ENCODE assay signal across 8 mouse cellular contexts in the genomic region with DNA sequence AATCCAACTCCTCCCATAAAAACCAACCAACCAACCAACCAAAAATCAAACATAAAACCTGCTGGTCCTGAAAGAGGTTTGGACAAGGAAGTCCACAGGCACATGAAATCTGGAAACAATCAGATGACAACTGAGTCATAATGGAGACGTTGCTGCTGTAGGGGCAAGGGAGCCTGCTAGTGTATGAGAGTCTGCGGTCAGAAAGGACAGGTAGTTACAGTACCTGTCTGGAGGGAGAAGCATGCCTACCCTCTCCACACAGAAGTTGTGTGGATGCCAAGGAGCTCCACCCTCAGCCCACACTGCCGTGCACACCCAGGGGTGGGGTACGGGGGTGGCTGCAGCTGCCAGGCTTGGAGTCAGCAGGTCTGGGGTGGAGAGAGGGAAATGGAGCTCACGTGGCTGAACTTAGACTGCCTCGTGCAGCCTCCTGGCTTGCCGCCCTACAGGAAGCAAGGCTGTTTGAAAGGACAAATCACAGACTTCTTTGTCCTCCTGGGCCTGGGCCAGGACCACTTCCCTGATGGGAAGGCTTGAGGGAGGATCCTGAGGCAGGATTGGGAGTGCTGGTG. TPM values are rescaled to one million over a fixed set of nuclear protein-coding genes. Genes with fewer than 3 reads are reported as not detected.
DNase-seq lines count a peak whose midpoint lies in the region; ATAC-seq and TF ChIP-seq lines count a peak whose summit lies in the region.

No protein-coding gene starts in this region.

- no peaks in the 10 kb centered on the region for H3K36me3 ChIP-seq in intestine, postnatal 0 days (ENCODE audit: control insufficient read depth, insufficient read depth)
- H3K36me3 ChIP-seq in stomach, embryonic 15.5 days: peaks cover 6% of the 10 kb centered on the region

- no peak overlapping the region for H3K4me3 ChIP-seq in intestine, postnatal 0 days (ENCODE audit: low read depth, low read length)
- H3K4me3 ChIP-seq in stomach, embryonic 15.5 days (replicated peaks): no peak overlapping the region; the same call in 1 of the 2 replicates

- peak overlapping the region; percentile 87 for H3K27ac ChIP-seq in intestine, postnatal 0 days (ENCODE audit: low read depth, low read length)
- H3K27ac ChIP-seq in stomach, embryonic 15.5 days: peak overlapping the region; percentile 96

- no peaks in the 10 kb centered on the region for H3K9me3 ChIP-seq in intestine, postnatal 0 days (ENCODE audit: control insufficient read depth)
- H3K9me3 ChIP-seq in stomach, embryonic 15.5 days: no peaks in the 10 kb centered on the region

- H3K9ac ChIP-seq in intestine, postnatal 0 days (ENCODE audit: low read depth, low read length): 0 out of 2 replicates have a peak overlapping the region, but pooled peaks have one; percentile 18
- H3K9ac ChIP-seq in stomach, embryonic 15.5 days: no peak overlapping the region

- no peak; the same call in 1 of the 2 replicates for TF ChIP-seq CTCF in intestine, postnatal 0 days (IDR thresholded peaks at IDR 0.05; ENCODE audit: low read depth)

- ATAC-seq in cerebellum, adult (ENCODE audit: insufficient number of reproducible peaks, low FRiP score, low TSS enrichment): no peak
- ATAC-seq in intestine, postnatal 0 days: peak; percentile 95
- ATAC-seq in megakaryocyte, adult 5-6 weeks (ENCODE audit: poor library complexity, severe bottlenecking): peak; percentile 70
- peak; percentile 86 for ATAC-seq in stomach, embryonic 15.5 days (ENCODE audit: insufficient read depth, low FRiP score, low read depth)

- peak; percentile 21 to 29 for DNase-seq in cerebellum, adult 18-20 months
- DNase-seq in brain, adult 2 months (ENCODE audit: low read depth, low spot score): peak; percentile 95
- DNase-seq in gastrocnemius, postnatal 14 days: peak; percentile 97
- peak; percentile 54 to 95 for DNase-seq in left cerebral cortex, postnatal 10 days (ENCODE audit: extremely low spot score in 1 of 2, low spot score in 2 of 2)

- peaks cover 12% of the 10 kb centered on the region for H3K4me1 ChIP-seq in intestine, postnatal 0 days (replicated peaks; ENCODE audit: control insufficient read depth, insufficient read depth, low read length)
- H3K4me1 ChIP-seq in stomach, embryonic 15.5 days: peaks cover 22% of the 10 kb centered on the region

- intact Hi-C loops in gastrocnemius, postnatal 14 days (cut with DNase I; ENCODE audit: low total_unique reads): no loop called here
- intact Hi-C loops in left cerebral cortex, postnatal 10 days (cut with DNase I): no loop called here

- no peaks in the 10 kb centered on the region for H3K27me3 ChIP-seq in intestine, postnatal 0 days (replicated peaks; ENCODE audit: control insufficient read depth, insufficient read depth, low read length)
- no peaks in the 10 kb centered on the region for H3K27me3 ChIP-seq in stomach, embryonic 15.5 days (replicated peaks)

- peak overlapping the region; percentile 25; the same call in 1 of the 2 replicates for H3K4me2 ChIP-seq in intestine, postnatal 0 days (replicated peaks; ENCODE audit: low read depth)
- H3K4me2 ChIP-seq in stomach, embryonic 15.5 days: peak overlapping the region; percentile 44

- 7% methylated on average over 7 of the region's 7 CpGs for WGBS in intestine, postnatal 0 days
- whole genome bisulfite sequencing in stomach, embryonic 15.5 days: 28% methylated on average over 7 of the region's 7 CpGs

RNA-seq across cellular contexts. Expression of gene Ap5s1, which starts 2.4 kb away (rescaled TPM):
- 10 to 100 TPM; 14.9 to 17.4 TPM for total RNA-seq in gastrocnemius, postnatal 14 days (2021)
- 37.3 and 37.5 TPM in 2 replicates for polyA plus RNA-seq in intestine, postnatal 0 days (2015; fragmentation: Nextera tagmentation; extraction: Ambion mirVana)
- 10 to 100 TPM; 21.2 to 23.6 TPM for total RNA-seq in left cerebral cortex, postnatal 10 days (2021)
- 13.6 and 14.0 TPM in 2 replicates for total RNA-seq in megakaryocyte, adult 5-6 weeks (2015)
- total RNA-seq in megakaryocyte, adult 5-6 weeks (2017): 8.4 and 13.5 TPM in 2 replicates
- polyA plus RNA-seq in stomach, embryonic 15.5 days (2015; fragmentation: Nextera tagmentation; extraction: Ambion mirVana): 23.2 and 23.7 TPM in 2 replicates

RNA-seq across cellular contexts. Expression of gene Spef1, which starts 17.4 kb away (rescaled TPM):
- 1 to 10 TPM; 2.5 to 2.9 TPM for total RNA-seq in gastrocnemius, postnatal 14 days (2021)
- 2.0 and 2.1 TPM in 2 replicates for polyA plus RNA-seq in intestine, postnatal 0 days (2015; fragmentation: Nextera tagmentation; extraction: Ambion mirVana)
- total RNA-seq in left cerebral cortex, postnatal 10 days (2021): 10 to 100 TPM; 17.4 to 18.6 TPM
- 1.5 and 1.8 TPM in 2 replicates for total RNA-seq in megakaryocyte, adult 5-6 weeks (2015)
- 2.4 and 3.3 TPM in 2 replicates for total RNA-seq in megakaryocyte, adult 5-6 weeks (2017)
- 5.7 TPM in 2 replicates for polyA plus RNA-seq in stomach, embryonic 15.5 days (2015; fragmentation: Nextera tagmentation; extraction: Ambion mirVana)

RNA-seq across cellular contexts. Expression of gene Cdc25b, which starts 17.7 kb away (rescaled TPM):
- total RNA-seq in gastrocnemius, postnatal 14 days (2021): 1 to 10 TPM; 4.7 to 5.4 TPM
- 10.9 and 12.4 TPM in 2 replicates for polyA plus RNA-seq in intestine, postnatal 0 days (2015; fragmentation: Nextera tagmentation; extraction: Ambion mirVana)
- 10 to 100 TPM; 17.0 to 17.2 TPM for total RNA-seq in left cerebral cortex, postnatal 10 days (2021)
- total RNA-seq in megakaryocyte, adult 5-6 weeks (2015): 21.5 and 25.5 TPM in 2 replicates
- total RNA-seq in megakaryocyte, adult 5-6 weeks (2017): 29.1 and 35.0 TPM in 2 replicates
- 57.6 and 62.6 TPM in 2 replicates for polyA plus RNA-seq in stomach, embryonic 15.5 days (2015; fragmentation: Nextera tagmentation; extraction: Ambion mirVana)

RNA-seq across cellular contexts. Expression of gene Cenpb, which starts 24.6 kb away (rescaled TPM):
- total RNA-seq in gastrocnemius, postnatal 14 days (2021): 10 to 100 TPM; 49.6 to 50.8 TPM
- polyA plus RNA-seq in intestine, postnatal 0 days (2015; fragmentation: Nextera tagmentation; extraction: Ambion mirVana): 15.9 and 17.4 TPM in 2 replicates
- 10 to 100 TPM; 93.6 to 97.1 TPM for total RNA-seq in left cerebral cortex, postnatal 10 days (2021)
- 7.7 and 8.7 TPM in 2 replicates for total RNA-seq in megakaryocyte, adult 5-6 weeks (2015)
- 15.6 and 16.8 TPM in 2 replicates for total RNA-seq in megakaryocyte, adult 5-6 weeks (2017)
- polyA plus RNA-seq in stomach, embryonic 15.5 days (2015; fragmentation: Nextera tagmentation; extraction: Ambion mirVana): 15.4 and 16.4 TPM in 2 replicates

RNA-seq across cellular contexts. Expression of gene Mavs, which starts 29.4 kb away (rescaled TPM):
- 10 to 100 TPM; 32.4 to 33.3 TPM for total RNA-seq in gastrocnemius, postnatal 14 days (2021)
- 27.2 and 28.5 TPM in 2 replicates for polyA plus RNA-seq in intestine, postnatal 0 days (2015; fragmentation: Nextera tagmentation; extraction: Ambion mirVana)
- total RNA-seq in left cerebral cortex, postnatal 10 days (2021): 1 to 10 TPM; 4.4 to 4.9 TPM
- 17.3 and 20.8 TPM in 2 replicates for total RNA-seq in megakaryocyte, adult 5-6 weeks (2015)
- 14.4 and 14.8 TPM in 2 replicates for total RNA-seq in megakaryocyte, adult 5-6 weeks (2017)
- 19.6 and 20.5 TPM in 2 replicates for polyA plus RNA-seq in stomach, embryonic 15.5 days (2015; fragmentation: Nextera tagmentation; extraction: Ambion mirVana)

Comparison
In these comparisons a context has a peak if more than half of its experiments do, and no peak if none do; other contexts are left out.
1. DNase-seq: peak in every context shown above with its lines; median percentile 97 in gastrocnemius, postnatal 14 days; 95 in brain, adult 2 months; 74 in left cerebral cortex, postnatal 10 days; 25 in cerebellum, adult 18-20 months.
2. RNA of gene Spef1, which starts 17.4 kb away (total RNA-seq): 17.4 to 18.6 TPM in left cerebral cortex, postnatal 10 days; 2.5 to 2.9 TPM in gastrocnemius, postnatal 14 days and 1.5 to 3.3 TPM in megakaryocyte, adult 5-6 weeks; every median in the first group is over 4 times any median in the second.